Mouse (Mus musculus): ENCODE measurements around the gene Cdk18. TPM values are rescaled to one million over a fixed set of nuclear protein-coding genes. Genes with fewer than 3 reads are reported as not detected.

Gene Cdk18
- polyA plus RNA-seq, 1 experiment from 2014 or later: 7.7 TPM

DNA sequence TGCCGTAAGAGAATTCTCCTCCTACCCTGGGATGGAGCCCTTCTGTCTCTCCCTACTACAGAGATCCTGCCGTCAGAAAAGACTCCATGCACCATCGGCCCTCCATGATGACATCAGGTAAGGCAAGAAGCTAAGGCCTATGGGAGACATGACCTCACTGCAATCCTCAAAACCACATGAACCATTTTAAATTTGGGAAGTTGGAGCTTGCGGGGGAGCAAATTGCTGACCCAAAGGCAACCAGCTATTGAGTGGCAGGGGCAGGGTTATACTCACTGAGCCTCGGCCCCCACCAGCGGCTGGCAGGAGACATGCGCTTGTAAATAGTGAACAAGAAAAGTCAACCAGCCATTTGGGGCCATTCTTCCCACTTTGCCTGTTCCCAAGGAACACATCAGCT lies 3.9 kb downstream of the Cdk18 start:
- no peaks in the 10 kb centered on the region for H3K27me3 ChIP-seq
- H3K27ac ChIP-seq: no peak overlapping the region
- no peak overlapping the region for H3K4me2 ChIP-seq
- peaks cover 33% of the 10 kb centered on the region for H3K4me1 ChIP-seq
- H3K9me3 ChIP-seq: no peaks in the 10 kb centered on the region
- WGBS: 78% methylated on average over 7 of the region's 7 CpGs
- H3K36me3 ChIP-seq: no peaks in the 10 kb centered on the region
- ATAC-seq (ENCODE audit: borderline replicate concordance, extremely low read depth, low FRiP score, low TSS enrichment): no peak
- no peak overlapping the region for H3K9ac ChIP-seq
- no peak overlapping the region for H3K4me3 ChIP-seq

DNA sequence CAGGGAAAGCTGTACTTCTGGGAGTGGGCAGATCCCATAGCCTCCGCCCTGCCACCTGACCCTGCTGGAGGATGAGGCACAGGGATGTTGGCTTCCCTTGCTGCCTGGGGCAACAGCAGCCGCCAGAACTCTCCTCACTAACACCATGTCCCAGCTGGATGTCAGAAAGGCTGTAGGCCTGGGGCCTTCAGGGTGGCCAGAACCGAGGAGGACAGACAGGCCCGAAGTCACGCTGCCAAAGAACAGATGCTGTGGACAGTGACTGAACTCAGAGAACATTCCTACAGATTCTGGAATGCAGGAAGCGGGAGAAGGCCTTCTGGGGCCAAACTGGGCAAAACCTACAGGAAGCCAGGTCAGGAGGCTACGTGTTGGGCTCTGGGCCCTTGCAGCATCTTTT lies 11.2 kb downstream of the Cdk18 start:
- Histone ChIP-seq H3K9ac (no peak overlapping the region), H3K4me2 (no peak overlapping the region), H3K27me3 (no peaks in the 10 kb centered on the region), H3K9me3 (no peaks in the 10 kb centered on the region), H3K4me1 (peaks cover 60% of the 10 kb centered on the region), H3K36me3 (no peaks in the 10 kb centered on the region), H3K4me3 (no peak overlapping the region), H3K27ac (peak overlapping the region; percentile 44; the same call in 1 of the 2 replicates)
- WGBS: 44% methylated on average over 7 of the region's 7 CpGs
- ATAC-seq (ENCODE audit: borderline replicate concordance, extremely low read depth, low FRiP score, low TSS enrichment): no peak

DNA sequence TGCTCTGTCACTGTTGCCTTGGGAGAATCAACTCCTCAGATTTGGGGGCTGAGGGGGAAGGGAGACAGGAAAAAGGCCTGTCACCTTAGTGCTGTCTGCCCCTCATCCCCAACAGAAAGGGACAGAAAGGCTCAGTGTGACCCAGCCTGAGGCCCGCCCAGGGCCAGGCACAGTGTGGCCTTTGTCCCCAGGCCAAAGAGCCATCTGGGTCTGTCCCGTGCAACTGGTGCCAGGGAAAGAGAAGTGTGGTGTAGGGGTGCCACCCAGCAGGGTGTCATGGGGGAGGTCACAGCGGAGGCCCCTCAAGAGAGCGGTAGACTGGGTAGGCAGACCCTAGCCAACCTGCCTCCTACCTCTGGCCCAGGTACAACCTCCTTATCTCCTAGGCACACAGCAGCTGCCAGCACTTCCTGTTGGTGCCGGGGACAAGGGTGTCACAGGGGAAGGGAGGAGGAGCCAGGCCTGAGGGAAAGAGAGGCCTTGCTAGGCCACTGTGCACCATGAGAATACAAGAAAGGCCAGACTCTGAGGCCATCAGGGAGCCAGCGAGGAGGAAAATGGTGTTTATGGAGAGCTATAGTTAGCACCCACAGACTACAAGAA lies 13.6 kb downstream of the Cdk18 start:
- Histone ChIP-seq H3K4me2 (no peak overlapping the region), H3K9ac (0 out of 2 replicates have a peak overlapping the region, but pooled peaks have one; percentile 2), H3K27ac (peak overlapping the region; percentile 38), H3K4me1 (peaks cover 52% of the 10 kb centered on the region), H3K36me3 (no peaks in the 10 kb centered on the region), H3K9me3 (no peaks in the 10 kb centered on the region), H3K27me3 (no peaks in the 10 kb centered on the region), H3K4me3 (no peak overlapping the region)
- 52% methylated on average over 6 of the region's 6 CpGs for WGBS
- ATAC-seq (ENCODE audit: borderline replicate concordance, extremely low read depth, low FRiP score, low TSS enrichment): no peak

DNA sequence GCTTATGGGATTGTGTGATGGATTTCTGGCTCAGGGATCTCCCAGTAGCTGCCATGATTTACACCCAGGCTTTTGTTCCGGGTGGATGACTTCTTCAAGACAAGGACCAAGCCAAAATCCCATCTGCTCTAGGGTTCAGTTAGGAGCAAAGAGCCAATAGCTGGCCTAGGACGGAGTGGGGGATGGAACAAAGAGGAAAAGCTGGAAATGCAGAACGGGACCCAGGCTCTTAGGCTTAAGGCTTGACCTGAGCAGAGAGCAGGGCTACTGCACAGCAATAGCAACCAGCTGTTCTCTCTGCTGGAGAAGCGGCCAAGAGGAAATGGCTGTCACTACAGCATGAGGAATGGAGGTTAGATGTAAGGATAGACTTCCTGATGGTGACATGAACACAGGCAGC lies 14.2 kb downstream of the Cdk18 start:
- Histone ChIP-seq H3K4me1 (peaks cover 47% of the 10 kb centered on the region), H3K27me3 (no peaks in the 10 kb centered on the region), H3K27ac (peak overlapping the region; percentile 38), H3K9ac (0 out of 2 replicates have a peak overlapping the region, but pooled peaks have one; percentile 2), H3K36me3 (no peaks in the 10 kb centered on the region), H3K4me2 (no peak overlapping the region), H3K4me3 (no peak overlapping the region), H3K9me3 (no peaks in the 10 kb centered on the region)
- ATAC-seq (ENCODE audit: borderline replicate concordance, extremely low read depth, low FRiP score, low TSS enrichment): peak; percentile 66; the same call in 1 of the 2 replicates
- 22% methylated on average over 4 of the region's 4 CpGs for WGBS

DNA sequence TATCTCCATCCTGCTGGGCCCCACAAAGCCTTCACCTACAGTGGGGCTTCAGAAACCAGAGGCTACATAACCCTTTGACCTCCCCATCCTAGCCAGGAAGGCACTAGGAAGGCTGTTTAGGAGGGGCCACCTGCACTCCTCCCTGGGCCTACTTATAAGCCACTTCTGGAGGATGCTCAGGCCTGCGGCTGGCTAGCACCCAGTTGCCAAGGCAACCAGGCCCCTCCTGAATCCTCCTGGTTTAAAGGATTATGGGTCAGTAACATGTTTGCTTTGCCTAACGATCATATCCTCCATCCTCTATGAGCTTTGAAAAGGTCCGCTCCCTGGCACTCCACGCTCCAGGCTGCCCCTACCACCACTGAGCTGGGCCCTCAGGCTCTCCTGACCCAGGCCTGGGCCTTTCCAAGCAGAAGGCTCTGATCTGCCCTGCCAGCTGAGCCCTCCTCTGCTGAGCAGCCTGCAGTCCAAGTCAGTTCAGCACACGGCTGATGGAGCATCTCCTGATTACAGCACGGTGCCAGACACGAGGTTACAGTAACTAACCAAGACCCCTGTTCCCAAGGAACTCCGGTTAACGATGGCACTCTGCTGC lies 16.0 kb downstream of the Cdk18 start:
- Histone ChIP-seq H3K9me3 (no peaks in the 10 kb centered on the region), H3K4me3 (no peak overlapping the region), H3K36me3 (no peaks in the 10 kb centered on the region), H3K4me2 (no peak overlapping the region), H3K4me1 (peaks cover 33% of the 10 kb centered on the region), H3K9ac (no peak overlapping the region), H3K27ac (no peak overlapping the region), H3K27me3 (no peaks in the 10 kb centered on the region)
- WGBS: 63% methylated on average over 9 of the region's 9 CpGs
- no peak for ATAC-seq (ENCODE audit: borderline replicate concordance, extremely low read depth, low FRiP score, low TSS enrichment)

DNA sequence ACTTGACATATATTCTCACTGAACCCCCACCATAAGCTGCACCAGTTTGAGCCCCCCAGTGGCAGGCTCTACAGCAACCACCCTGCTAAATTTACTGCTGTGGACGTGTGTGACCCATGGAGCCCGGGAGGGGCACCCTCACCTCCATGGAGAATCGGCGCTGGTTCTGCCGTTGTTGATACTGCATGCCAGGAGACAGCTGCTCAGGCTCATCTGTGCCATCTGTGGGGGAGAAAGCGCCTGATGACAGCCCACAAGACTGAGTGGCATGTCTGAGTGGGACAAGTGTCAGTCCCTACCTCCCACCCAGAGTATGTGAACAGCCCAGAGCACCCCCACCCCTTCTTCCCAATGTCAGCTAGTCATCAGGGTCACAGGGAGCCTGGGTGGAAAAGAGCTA lies 17.6 kb downstream of the Cdk18 start:
- no peak overlapping the region for H3K4me2 ChIP-seq
- ATAC-seq (ENCODE audit: borderline replicate concordance, extremely low read depth, low FRiP score, low TSS enrichment): no peak
- H3K36me3 ChIP-seq: no peaks in the 10 kb centered on the region
- no peak overlapping the region for H3K27ac ChIP-seq
- 69% methylated on average over 6 of the region's 6 CpGs for WGBS
- H3K4me3 ChIP-seq: no peak overlapping the region
- no peaks in the 10 kb centered on the region for H3K27me3 ChIP-seq
- H3K9me3 ChIP-seq: no peaks in the 10 kb centered on the region
- no peak overlapping the region for H3K9ac ChIP-seq
- peaks cover 23% of the 10 kb centered on the region for H3K4me1 ChIP-seq

DNA sequence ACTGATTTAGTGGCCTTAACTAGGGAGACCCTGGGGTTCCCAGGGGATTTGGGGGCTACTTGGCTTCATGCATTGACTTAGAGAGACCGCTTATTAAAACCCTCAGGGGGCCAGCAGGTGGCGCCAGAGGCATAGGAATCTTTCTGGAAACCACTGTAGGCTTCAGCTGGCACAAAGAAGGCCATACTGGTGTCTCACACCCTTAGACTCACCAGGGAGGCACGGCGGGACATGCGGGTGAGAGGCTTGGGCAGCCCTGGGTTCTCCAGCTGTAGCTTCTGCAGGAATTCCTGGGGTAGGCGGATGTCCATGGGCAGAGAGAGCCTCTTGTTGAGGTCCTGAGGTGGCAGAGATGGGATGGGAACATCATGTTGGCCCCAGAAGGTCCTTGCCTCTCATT lies 18.2 kb downstream of the Cdk18 start:
- 0 out of 2 replicates have a peak, but pooled peaks have one; percentile 7 for ATAC-seq (ENCODE audit: borderline replicate concordance, extremely low read depth, low FRiP score, low TSS enrichment)
- Histone ChIP-seq H3K4me3 (no peak overlapping the region), H3K4me2 (no peak overlapping the region), H3K9ac (no peak overlapping the region), H3K9me3 (no peaks in the 10 kb centered on the region), H3K36me3 (no peaks in the 10 kb centered on the region), H3K27me3 (no peaks in the 10 kb centered on the region), H3K4me1 (peaks cover 19% of the 10 kb centered on the region), H3K27ac (no peak overlapping the region)
- 23% methylated on average over 6 of the region's 6 CpGs for WGBS

DNA sequence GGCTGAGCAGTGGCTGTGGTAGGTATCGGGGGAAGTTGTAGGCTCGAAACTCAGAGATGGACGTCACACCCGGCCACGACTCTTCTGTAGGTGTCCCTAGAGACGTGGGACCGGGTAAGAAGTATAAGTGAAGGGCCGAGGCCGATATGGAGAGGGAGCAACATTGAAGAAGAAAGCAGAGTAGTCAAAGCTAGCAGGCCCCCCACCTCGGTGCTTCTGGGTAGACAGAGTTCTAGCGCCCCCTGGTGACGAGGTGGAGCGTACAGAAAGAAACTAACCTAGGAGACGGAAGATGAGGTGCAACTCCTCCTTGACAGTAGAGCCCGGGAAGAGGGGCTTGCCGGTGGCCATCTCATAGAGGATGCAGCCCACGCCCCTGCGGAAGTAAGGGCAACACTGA lies 22.9 kb downstream of the Cdk18 start:
- WGBS: 28% methylated on average over 18 of the region's 18 CpGs
- Histone ChIP-seq H3K27me3 (no peaks in the 10 kb centered on the region), H3K9me3 (no peaks in the 10 kb centered on the region), H3K4me2 (no peak overlapping the region), H3K36me3 (no peaks in the 10 kb centered on the region), H3K9ac (no peak overlapping the region), H3K4me3 (no peak overlapping the region), H3K27ac (no peak overlapping the region), H3K4me1 (no peaks in the 10 kb centered on the region)
- ATAC-seq (ENCODE audit: borderline replicate concordance, extremely low read depth, low FRiP score, low TSS enrichment): no peak

DNA sequence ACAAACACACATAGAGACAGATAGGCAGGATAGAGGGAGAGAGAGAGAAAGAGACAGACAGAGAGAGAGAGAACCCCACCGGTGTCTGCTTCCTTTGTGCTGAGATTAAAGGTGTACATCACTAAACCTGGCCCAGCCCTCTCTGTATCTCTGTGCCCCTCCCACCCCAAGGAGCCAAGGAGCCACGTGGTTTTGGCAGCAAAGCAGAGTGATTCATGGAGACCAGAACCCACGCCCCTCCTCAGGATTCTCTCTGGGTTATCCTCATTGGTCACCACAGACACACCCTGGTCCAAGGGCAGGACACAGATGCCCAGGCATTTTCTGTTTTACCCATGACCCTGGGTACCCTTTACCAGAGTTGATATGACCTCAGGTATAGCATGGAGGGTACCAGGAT lies 26.4 kb downstream of the Cdk18 start:
- Histone ChIP-seq H3K4me2 (no peak overlapping the region), H3K4me1 (no peaks in the 10 kb centered on the region), H3K27me3 (no peaks in the 10 kb centered on the region), H3K27ac (no peak overlapping the region), H3K36me3 (no peaks in the 10 kb centered on the region), H3K9ac (no peak overlapping the region), H3K4me3 (no peak overlapping the region), H3K9me3 (no peaks in the 10 kb centered on the region)
- WGBS: 50% methylated on average over 3 of the region's 3 CpGs
- no peak for ATAC-seq (ENCODE audit: borderline replicate concordance, extremely low read depth, low FRiP score, low TSS enrichment)

DNA sequence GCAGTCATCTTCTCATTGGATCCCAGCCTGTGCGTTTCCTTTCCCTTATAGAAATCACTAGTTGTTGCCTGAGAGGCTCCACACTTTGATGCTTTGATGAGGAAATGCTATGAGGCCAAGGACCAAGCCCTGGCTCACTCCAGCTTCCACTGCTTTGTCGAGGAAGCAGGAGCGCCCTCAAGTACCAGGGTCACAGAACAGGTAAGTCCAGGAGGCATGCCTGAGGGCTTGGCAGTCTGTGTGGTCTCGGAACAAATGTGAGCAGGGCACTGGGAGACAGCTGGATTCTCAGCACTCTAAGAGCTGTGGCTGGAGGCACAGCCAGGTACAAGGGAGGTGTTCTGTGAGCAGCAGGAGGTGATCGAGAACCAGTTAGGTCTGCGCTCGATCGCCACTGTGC lies 27.1 kb downstream of the Cdk18 start:
- no peaks in the 10 kb centered on the region for H3K4me1 ChIP-seq
- no peak overlapping the region for H3K4me2 ChIP-seq
- H3K36me3 ChIP-seq: no peaks in the 10 kb centered on the region
- WGBS: 61% methylated on average over 8 of the region's 8 CpGs
- H3K27me3 ChIP-seq: no peaks in the 10 kb centered on the region
- no peak for ATAC-seq (ENCODE audit: borderline replicate concordance, extremely low read depth, low FRiP score, low TSS enrichment)
- H3K9ac ChIP-seq: no peak overlapping the region
- H3K4me3 ChIP-seq: no peak overlapping the region
- H3K9me3 ChIP-seq: no peaks in the 10 kb centered on the region
- H3K27ac ChIP-seq: no peak overlapping the region

DNA sequence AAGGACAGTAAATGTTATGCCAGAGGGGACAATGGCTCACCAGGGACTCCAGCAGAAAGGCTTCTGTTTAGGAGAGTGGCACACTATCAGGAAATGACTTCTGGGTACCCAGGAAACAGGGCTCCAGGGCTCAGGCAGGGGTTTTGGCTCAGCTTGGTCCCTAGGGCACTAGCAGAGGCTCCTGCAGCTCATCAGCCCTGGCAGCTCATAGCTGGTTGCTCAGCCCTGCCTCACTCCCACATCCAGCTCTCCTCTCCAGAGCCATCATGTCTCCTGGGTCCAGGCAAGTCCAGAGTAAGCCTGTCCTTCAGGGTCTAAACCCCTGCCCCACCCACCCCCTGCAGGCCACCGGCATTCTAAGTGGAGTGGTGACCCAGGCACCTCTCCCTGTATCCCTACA lies 28.1 kb downstream of the Cdk18 start:
- ATAC-seq (ENCODE audit: borderline replicate concordance, extremely low read depth, low FRiP score, low TSS enrichment): no peak
- Histone ChIP-seq H3K27ac (no peak overlapping the region), H3K27me3 (no peaks in the 10 kb centered on the region), H3K4me1 (no peaks in the 10 kb centered on the region), H3K4me2 (no peak overlapping the region), H3K9ac (no peak overlapping the region), H3K36me3 (no peaks in the 10 kb centered on the region), H3K4me3 (no peak overlapping the region), H3K9me3 (no peaks in the 10 kb centered on the region)
- 62% methylated on average over 1 of the region's 1 CpGs for WGBS

DNA sequence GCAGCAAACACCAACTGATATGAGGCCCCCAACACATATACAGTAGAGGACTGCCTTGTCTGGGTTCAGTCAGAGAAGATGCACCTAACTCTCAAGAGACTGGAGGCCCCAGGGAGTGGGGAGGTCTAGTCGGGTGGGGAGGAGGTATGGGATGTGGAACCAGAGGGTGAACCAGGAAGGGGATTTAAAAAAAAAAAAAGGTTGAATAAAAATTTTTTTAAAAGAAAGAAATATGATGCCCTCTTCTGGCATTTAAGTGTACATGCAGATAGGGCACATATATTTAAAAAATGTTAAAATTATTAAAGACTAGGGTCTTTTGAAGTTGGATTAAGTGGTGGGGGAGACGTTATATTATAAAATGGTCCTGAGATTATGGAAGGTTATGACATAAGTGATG lies 30.1 kb downstream of the Cdk18 start:
- no peak for ATAC-seq (ENCODE audit: borderline replicate concordance, extremely low read depth, low FRiP score, low TSS enrichment)
- 55% methylated on average over 2 of the region's 2 CpGs for WGBS
- no peaks in the 10 kb centered on the region for H3K9me3 ChIP-seq
- no peak overlapping the region for H3K27ac ChIP-seq
- H3K9ac ChIP-seq: no peak overlapping the region
- H3K4me3 ChIP-seq: no peak overlapping the region
- no peaks in the 10 kb centered on the region for H3K36me3 ChIP-seq
- H3K4me1 ChIP-seq: no peaks in the 10 kb centered on the region
- H3K4me2 ChIP-seq: no peak overlapping the region
- H3K27me3 ChIP-seq: 0 out of 2 replicates have a peak, but pooled peaks cover 3% of the 10 kb centered on the region
